Mouse (Mus musculus) heart, adult 8-10 months (tissue): ENCODE data around the gene Fbxw22. TPM values are rescaled to one million over a fixed set of nuclear protein-coding genes. Genes with fewer than 3 reads are reported as not detected.
"Not testable (repeated sequence)": the region's sequence is repeated elsewhere in the genome, so short reads cannot be mapped to it uniquely, and the experiment has no call there.

Experiments
- DNase-seq: peaks from one replicate; pipeline ENCODE4 v3.0.0; 2022; ENCODE audit warnings: low spot score
- total RNA-seq, 4 experiments: library from RNA; stranded (reverse); gene quantifications; 2 replicates each; pipeline ENCODE4 v1.2.4; 2022

The Fbxw22 gene
- total RNA-seq, result not detected

- not testable (repeated sequence) for DNase-seq
Observed at GRCm38 (mm10) chr9:109404196-109404595, at the start of gene Fbxw22. TSS of gene Fbxw22 (minus strand) at chr9:109404296.

DNA sequence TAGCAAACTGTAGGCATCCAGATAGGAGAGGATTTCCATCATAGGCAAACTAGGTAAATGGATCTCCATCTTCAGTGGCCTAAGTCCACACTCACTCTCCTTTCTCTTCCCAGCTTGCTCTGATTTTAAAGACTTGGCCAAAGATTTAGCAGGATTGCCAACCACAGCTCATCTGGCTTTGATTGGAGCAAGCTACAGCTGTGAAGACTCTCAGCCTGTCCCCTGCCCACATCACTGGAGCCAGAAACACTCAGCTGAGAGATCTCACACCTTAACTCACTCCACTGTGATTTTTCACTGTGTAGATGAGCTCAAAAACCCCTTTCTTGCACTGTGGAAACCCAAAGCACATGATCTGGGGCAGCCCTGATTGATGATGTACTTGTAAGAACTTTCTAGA, 44.9 kb upstream of the Fbxw22 start, which contains the start of gene Fbxw16:
Gene Fbxw16 (minus strand): TSS at position 101 of the 400 bp plus-strand sequence.
- no peak for DNase-seq

DNA sequence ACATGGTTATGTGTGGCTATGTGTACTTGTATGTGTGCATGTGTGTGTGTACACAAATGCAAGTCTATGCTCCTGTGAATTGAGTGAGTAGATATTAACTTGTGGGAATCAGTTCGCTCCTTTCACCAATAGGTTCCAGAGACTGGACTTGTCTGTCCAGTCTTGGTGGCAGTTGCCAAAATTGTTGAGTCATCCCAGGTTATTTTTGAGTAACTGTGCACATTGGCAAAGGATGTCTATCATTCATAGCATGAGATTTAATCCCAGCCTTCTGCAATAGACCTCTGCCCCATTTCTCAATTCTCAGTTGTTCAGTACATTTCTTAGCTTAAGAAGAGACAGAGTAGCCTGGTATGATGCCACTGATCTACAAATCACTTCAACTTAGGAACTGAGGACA, 28.9 kb upstream of the Fbxw22 start:
- DNase-seq, result no peak

- DNase-seq, result not testable (repeated sequence)
Observed at GRCm38 (mm10) chr9:109339559-109339958, 64.5 kb downstream of the Fbxw22 start, which contains the start of gene Fbxw28. TSS of gene Fbxw28 (minus strand) at chr9:109339659.

Other genes with a start within 250 kb of the Fbxw22 start
- gene Fbxw21, start 242.3 kb downstream of the Fbxw22 start, total RNA-seq, result not detected
- gene Fbxw13, start 208.3 kb downstream of the Fbxw22 start, total RNA-seq, result not detected
- not detected for gene Fbxw20, start 169.5 kb downstream of the Fbxw22 start, total RNA-seq
- not detected for gene Fbxw14, start 116.6 kb downstream of the Fbxw22 start, total RNA-seq
- not detected for gene Fbxw28, start 64.6 kb downstream of the Fbxw22 start, total RNA-seq
- not detected for gene Fbxw16, start 44.8 kb upstream of the Fbxw22 start, total RNA-seq
- not detected for gene Fbxw19, start 91.6 kb upstream of the Fbxw22 start, total RNA-seq
- gene Fbxw15, start 164.0 kb upstream of the Fbxw22 start, total RNA-seq, result not detected
- not detected for gene Fbxw24, start 221.8 kb upstream of the Fbxw22 start, total RNA-seq